ENCODE assay signal across 1 mouse cellular context in the genomic region with DNA sequence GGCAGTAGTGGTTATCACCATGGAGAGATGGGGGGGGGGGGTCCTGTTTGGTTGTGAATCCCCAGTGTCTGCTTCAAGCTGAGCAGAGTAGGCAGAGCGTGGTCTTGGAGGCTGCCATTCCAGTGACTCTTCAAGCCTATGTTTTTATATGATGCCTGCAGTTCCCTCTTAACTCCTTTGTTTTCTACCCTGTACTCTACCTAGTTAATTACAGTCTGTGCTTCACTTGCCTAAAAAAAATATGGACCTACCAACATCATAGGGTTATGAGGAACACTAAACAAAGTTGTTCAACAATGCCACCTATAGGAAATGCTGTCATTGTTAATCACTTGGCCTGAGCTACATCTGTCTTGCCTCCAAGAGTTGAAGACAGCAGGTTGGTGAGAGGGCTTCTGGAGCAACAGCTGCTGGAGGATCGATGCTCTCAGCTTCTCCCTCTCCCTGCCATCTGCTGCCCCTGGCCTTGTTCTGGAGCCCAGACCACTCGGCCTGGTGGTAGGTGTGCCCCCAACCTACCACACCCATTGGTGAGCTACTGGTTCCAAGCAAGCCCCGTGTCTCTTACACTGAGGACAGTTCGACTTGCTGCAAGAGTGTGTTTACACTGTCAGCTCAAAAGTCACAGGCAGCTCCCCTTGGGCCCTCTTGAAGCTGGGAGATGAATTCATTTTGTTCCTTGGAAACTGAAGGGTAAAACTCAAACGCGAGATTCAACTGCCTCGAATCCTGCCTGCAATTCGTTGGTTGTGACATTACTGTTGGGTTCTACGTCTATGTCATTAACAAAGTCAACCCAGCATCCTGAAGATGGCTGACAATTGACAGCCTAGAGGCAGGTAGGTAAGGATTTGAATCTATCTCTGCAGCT.
TF ChIP-seq lines count a peak whose summit lies in the region.

No protein-coding gene starts in this region.

TF ChIP-seq in CH12.LX, 34 proteins besides CTCF, POLR2A, EP300 and RAD21 (continued from another document):
- TF ChIP-seq JUND (conservative IDR thresholded peaks at IDR 0.05; ENCODE audit: low read depth, low read length) (no peak), TCF12 (IDR thresholded peaks at IDR 0.05; ENCODE audit: low read depth, low read length) (no peak), ZKSCAN1 (IDR thresholded peaks at IDR 0.05; ENCODE audit: borderline replicate concordance, low read depth, low read length) (no peak), RCOR1 (conservative IDR thresholded peaks at IDR 0.05; ENCODE audit: low read depth, low read length) (no peak), TBP (conservative IDR thresholded peaks at IDR 0.05; ENCODE audit: low read depth, low read length) (no peak), HCFC1 (IDR thresholded peaks at IDR 0.05; ENCODE audit: low read depth, low read length) (no peak), USF2 (conservative IDR thresholded peaks at IDR 0.05; ENCODE audit: low read depth, low read length) (no peak; the same call in 1 of the 2 replicates), ZNF384 (IDR thresholded peaks at IDR 0.05; ENCODE audit: low read depth, low read length) (peak; percentile 6; the same call in 1 of the 2 replicates), ETS1 (conservative IDR thresholded peaks at IDR 0.05; ENCODE audit: low read depth, low read length) (no peak), KAT2A (IDR thresholded peaks at IDR 0.05; ENCODE audit: insufficient replicate concordance, low read length) (no peak), IRF4 (IDR thresholded peaks at IDR 0.05; ENCODE audit: low read depth, low read length) (no peak), UBTF (IDR thresholded peaks at IDR 0.05; ENCODE audit: low read depth, low read length) (no peak), CHD2 (IDR thresholded peaks at IDR 0.05; ENCODE audit: low read length) (peak; percentile 58; the same call in 1 of the 2 replicates)
